Mouse (Mus musculus): ENCODE measurements around the gene Ube2e2. TPM values are rescaled to one million over a fixed set of nuclear protein-coding genes. Genes with fewer than 3 reads are reported as not detected.

Gene Ube2e2
- total RNA-seq (2023), result 0.93 and 3.2 TPM in 2 replicates

DNA sequence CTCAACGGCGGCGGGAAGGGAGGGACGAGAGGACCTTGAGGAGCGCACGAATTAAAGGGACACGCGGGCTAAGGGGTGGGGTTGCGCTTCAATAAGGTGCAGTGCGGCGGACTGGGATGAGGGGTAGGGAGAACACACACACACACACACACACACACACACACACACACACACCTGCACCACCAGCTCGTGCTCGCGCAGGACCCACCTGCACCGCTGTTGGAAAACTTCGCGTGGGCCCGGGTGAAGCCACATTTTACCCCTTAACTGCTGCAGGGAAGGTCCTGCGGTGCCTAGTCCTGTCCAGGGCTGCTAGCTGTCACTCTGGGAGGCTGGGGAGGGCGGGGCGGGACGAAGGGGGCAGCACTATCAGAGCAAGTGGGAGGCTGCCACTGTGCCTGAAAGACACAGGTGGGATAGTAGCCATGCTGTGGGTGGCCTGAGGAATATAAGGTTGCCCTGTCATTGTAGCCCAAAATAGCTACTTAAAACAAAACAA lies at the start of gene Ube2e2:
TSS of gene Ube2e2 (minus strand) at position 321 of the 499 bp plus-strand sequence.

All from neutrophil, adult 65 days (primary cell).